Mouse (Mus musculus): ENCODE data around the gene Gfpt2.

DNA sequence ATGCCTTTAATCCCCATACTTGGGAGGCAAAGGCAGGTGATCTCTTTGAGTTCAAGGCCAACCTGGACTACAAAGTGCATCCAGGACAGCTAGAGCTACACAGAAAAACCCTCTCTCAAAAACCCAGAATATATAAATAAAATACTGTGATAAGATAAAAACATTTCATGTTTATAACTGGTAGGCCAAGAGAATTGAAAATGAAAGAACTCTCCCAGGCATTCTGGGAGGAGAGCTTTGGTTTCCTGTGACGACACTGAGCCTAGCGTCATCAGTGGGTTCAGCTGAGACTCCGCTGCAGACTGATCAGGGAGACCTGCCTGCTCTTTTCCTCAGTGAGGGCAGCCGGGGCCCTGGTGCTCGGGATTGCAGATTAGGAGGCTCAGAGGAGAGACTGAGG lies 61.2 kb downstream of the Gfpt2 start:
- TF ChIP-seq CTCF (IDR thresholded peaks at IDR 0.05; ENCODE audit: low read depth, low read length) (no peak), POLR2A (IDR thresholded peaks at IDR 0.05; ENCODE audit: extremely low read depth, insufficient read depth, low read length) (no peak)
